Mouse (Mus musculus) kidney, postnatal 0 days (tissue): ENCODE measurements around the gene Ehd1. TPM values are rescaled to one million over a fixed set of nuclear protein-coding genes. Genes with fewer than 3 reads are reported as not detected.
A peak's percentile ranks its signal among the peaks of the same experiment; 100 is the strongest.

ENCODE experiments used
- ATAC-seq: fragments of 200-750 bp; cut with Nextera tagmentation; replicated peaks from 2 replicates; pipeline ENCODE4 v1.8.0; 2017; ENCODE audit warnings: low read depth, moderate number of reproducible peaks, moderate TSS enrichment, moderate library complexity; ENCODE audit not compliant: low FRiP score
- DNase-seq: peaks from one replicate; pipeline ENCODE4 v3.0.0-alpha.2; 2016; ENCODE audit warnings: low spot score
- H3K27ac ChIP-seq: fragments of 300-500 bp; sonication (generic); 2 replicates; pipeline ENCODE4 v1.5.1; 2014; ENCODE audit warnings: mild to moderate bottlenecking
- H3K27me3 ChIP-seq: fragments of 300-500 bp; sonication (generic); 2 replicates; pipeline ENCODE4 v1.6.1; 2014; ENCODE audit warnings: low read length, mixed read lengths; ENCODE audit not compliant: insufficient read depth
- H3K36me3 ChIP-seq: fragments of 300-500 bp; sonication (generic); 2 replicates; pipeline ENCODE4 v1.6.1; 2014; ENCODE audit warnings: low read length, mixed read lengths; ENCODE audit not compliant: insufficient read depth
- H3K4me1 ChIP-seq: fragments of 300-500 bp; sonication (generic); replicated peaks from 2 replicates; pipeline ENCODE4 v1.6.1; 2014; ENCODE audit warnings: antibody characterized with exemption, low read length, mixed read lengths; ENCODE audit not compliant: insufficient read depth
- H3K4me2 ChIP-seq: fragments of 300-500 bp; sonication (generic); 2 replicates; pipeline ENCODE4 v1.6.1; 2014; ENCODE audit warnings: mild to moderate bottlenecking, low read length, moderate library complexity, mixed read lengths
- H3K4me3 ChIP-seq: fragments of 300-500 bp; sonication (generic); replicated peaks from 2 replicates; pipeline ENCODE4 v1.5.1; 2014; ENCODE audit warnings: low read depth, low read length
- H3K9ac ChIP-seq: fragments of 300-500 bp; sonication (generic); 2 replicates; pipeline ENCODE4 v1.6.1; 2014; ENCODE audit warnings: low read depth, low read length
- H3K9me3 ChIP-seq: fragments of 300-500 bp; sonication (generic); replicated peaks from 2 replicates; pipeline ENCODE4 v1.6.1; 2016; ENCODE audit warnings: low read length, inconsistent platforms, mixed read lengths
- CTCF ChIP-seq: IDR thresholded peaks from 2 replicates; pipeline ENCODE4 v1.5.1; 2016; ENCODE audit warnings: antibody characterized with exemption, low read depth, mild to moderate bottlenecking, moderate library complexity
- WGBS: fragments of 180-500 bp; shearing (Covaris S2); extraction: QIAGEN DNeasy Blood & Tissue Kit; methylation state at CpG from one replicate; pipeline ENCODE4 v1.1.7; 2014; 5-methylcytosine and 5-hydroxymethylcytosine counted together
- polyA plus RNA-seq: library from polyadenylated mRNA; unstranded; fragments of >200 nt; fragmentation: Nextera tagmentation; extraction: Ambion mirVana; gene quantifications from 2 replicates; pipeline ENCODE4 v1.2.1, GENCODE M21; 2015

Gene Ehd1
- polyA plus RNA-seq, 1 experiment from 2014 or later, result 64.2 TPM

GRCm38 (mm10) chr19:6315573-6315972 lies 39.0 kb downstream of the Ehd1 start:
- no peaks in the 10 kb centered on the region for H3K9me3 ChIP-seq
- ATAC-seq, result no peak
- TF ChIP-seq CTCF, result no peak
- H3K9ac ChIP-seq, result no peak overlapping the region
- no peak overlapping the region for H3K27ac ChIP-seq
- WGBS, result 80% methylated on average over 14 of the region's 14 CpGs
- H3K4me2 ChIP-seq, result no peak overlapping the region
- peaks cover 64% of the 10 kb centered on the region for H3K36me3 ChIP-seq
- no peaks in the 10 kb centered on the region for H3K27me3 ChIP-seq
- H3K4me3 ChIP-seq, result no peak overlapping the region
- no peak for DNase-seq
- H3K4me1 ChIP-seq, result no peaks in the 10 kb centered on the region

- Histone ChIP-seq H3K9me3 (no peaks in the 10 kb centered on the region), H3K4me1 (no peaks in the 10 kb centered on the region), H3K4me3 (no peak overlapping the region), H3K4me2 (no peak overlapping the region), H3K36me3 (peaks cover 63% of the 10 kb centered on the region), H3K9ac (no peak overlapping the region), H3K27ac (no peak overlapping the region), H3K27me3 (no peaks in the 10 kb centered on the region)
- TF ChIP-seq CTCF, result no peak
- WGBS, result 94% methylated on average over 12 of the region's 12 CpGs
- no peak for ATAC-seq
- no peak for DNase-seq
Measured at GRCm38 (mm10) chr19:6318145-6318544, 41.6 kb downstream of the Ehd1 start.

- DNase-seq (no peak), ATAC-seq (0 out of 2 replicates have a peak, but pooled peaks have one; percentile 2)
- Histone ChIP-seq H3K9me3 (no peaks in the 10 kb centered on the region), H3K36me3 (peaks cover 34% of the 10 kb centered on the region), H3K4me2 (no peak overlapping the region), H3K27me3 (no peaks in the 10 kb centered on the region), H3K9ac (no peak overlapping the region), H3K4me3 (no peak overlapping the region), H3K4me1 (no peaks in the 10 kb centered on the region), H3K27ac (peak overlapping the region; percentile 42; the same call in 1 of the 2 replicates)
- WGBS, result 79% methylated on average over 8 of the region's 8 CpGs
- no peak for TF ChIP-seq CTCF
Measured at GRCm38 (mm10) chr19:6321358-6321757, 44.8 kb downstream of the Ehd1 start.

- H3K4me3 ChIP-seq, result no peak overlapping the region
- DNase-seq (no peak), ATAC-seq (peak; percentile 50)
- no peaks in the 10 kb centered on the region for H3K9me3 ChIP-seq
- WGBS, result 65% methylated on average over 33 of the region's 33 CpGs
- peaks cover 29% of the 10 kb centered on the region for H3K36me3 ChIP-seq
- H3K9ac ChIP-seq, result no peak overlapping the region
- no peak for TF ChIP-seq CTCF
- H3K4me1 ChIP-seq, result no peaks in the 10 kb centered on the region
- H3K27ac ChIP-seq, result peak overlapping the region; percentile 42; the same call in 1 of the 2 replicates
- no peak overlapping the region for H3K4me2 ChIP-seq
- no peaks in the 10 kb centered on the region for H3K27me3 ChIP-seq
Measured at GRCm38 (mm10) chr19:6321786-6322621, 45.5 kb downstream of the Ehd1 start.

GRCm38 (mm10) chr19:6324751-6325150 lies 48.2 kb downstream of the Ehd1 start:
- H3K27me3 ChIP-seq, result no peaks in the 10 kb centered on the region
- no peak overlapping the region for H3K27ac ChIP-seq
- no peaks in the 10 kb centered on the region for H3K4me1 ChIP-seq
- no peak overlapping the region for H3K4me3 ChIP-seq
- H3K9me3 ChIP-seq, result no peaks in the 10 kb centered on the region
- H3K36me3 ChIP-seq, result peaks cover 12% of the 10 kb centered on the region; the same call in 1 of the 2 replicates
- WGBS, result 85% methylated on average over 9 of the region's 9 CpGs
- TF ChIP-seq CTCF, result no peak
- no peak overlapping the region for H3K4me2 ChIP-seq
- no peak for ATAC-seq
- no peak overlapping the region for H3K9ac ChIP-seq
- no peak for DNase-seq

GRCm38 (mm10) chr19:6331178-6331577 lies 54.7 kb downstream of the Ehd1 start:
- no peaks in the 10 kb centered on the region for H3K27me3 ChIP-seq
- H3K9ac ChIP-seq, result no peak overlapping the region
- no peaks in the 10 kb centered on the region for H3K36me3 ChIP-seq
- H3K4me2 ChIP-seq, result no peak overlapping the region; the same call in 1 of the 2 replicates
- no peak overlapping the region for H3K4me3 ChIP-seq
- H3K4me1 ChIP-seq, result peaks cover 10% of the 10 kb centered on the region; the same call in 1 of the 2 replicates
- no peak for DNase-seq
- no peak overlapping the region for H3K27ac ChIP-seq
- no peaks in the 10 kb centered on the region for H3K9me3 ChIP-seq
- no peak for ATAC-seq
- WGBS, result 56% methylated on average over 5 of the region's 5 CpGs
- TF ChIP-seq CTCF, result no peak
